Mouse (Mus musculus) thymus, adult 2 months (tissue): ENCODE results near the gene Col8a1.

ENCODE experiments used
- CTCF ChIP-seq: fragments of 200-500 bp; IDR thresholded peaks from 2 replicates; pipeline ENCODE4 v1.5.1; 2012; ENCODE audit warnings: mild to moderate bottlenecking, control low read depth, low read length, moderate library complexity, borderline replicate concordance; ENCODE audit not compliant: control insufficient read depth, poor library complexity, insufficient read depth; ENCODE audit errors: extremely low read depth
- POLR2A ChIP-seq: fragments of 200-500 bp; IDR thresholded peaks from 2 replicates; pipeline ENCODE4 v1.6.1; 2012; ENCODE audit warnings: mild to moderate bottlenecking, low read length, control low read depth, moderate library complexity; ENCODE audit not compliant: control insufficient read depth, poor library complexity, insufficient read depth; ENCODE audit errors: extremely low read depth

DNA sequence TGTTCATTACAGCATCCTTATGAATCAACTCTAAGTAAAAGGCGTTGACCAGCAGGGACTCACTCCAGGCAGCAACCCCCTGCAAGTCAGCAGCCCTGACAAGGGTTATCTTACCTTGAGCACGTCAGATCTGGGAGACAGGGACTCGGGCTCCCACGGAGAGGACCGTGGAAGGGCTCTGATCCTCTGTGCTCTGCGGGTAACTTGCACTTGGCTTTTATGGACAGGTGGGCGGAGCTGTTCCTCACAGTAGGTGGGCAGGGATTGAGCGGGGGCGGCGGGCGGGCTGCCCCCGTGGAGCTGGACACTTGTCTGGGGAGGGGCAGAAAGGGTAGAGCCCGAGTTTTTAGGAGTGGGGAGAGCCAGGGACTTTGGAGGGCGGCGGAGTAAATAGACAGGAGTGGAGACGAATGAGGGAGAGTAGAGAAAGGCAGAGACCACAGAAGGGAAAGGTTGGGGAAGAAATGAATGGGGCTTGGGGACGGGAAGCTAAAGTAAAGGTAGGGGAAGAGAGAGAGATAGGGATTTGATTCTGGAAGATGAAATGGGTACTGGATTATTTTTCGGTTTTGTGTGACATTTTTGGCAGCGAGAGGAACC is at the start of gene Col8a1:
- no peak for TF ChIP-seq CTCF
- TF ChIP-seq POLR2A = no peak
